Mouse (Mus musculus) megakaryocyte, adult 5-6 weeks (primary cell): ENCODE results near the gene Crybb2. TPM values are rescaled to one million over a fixed set of nuclear protein-coding genes. Genes with fewer than 3 reads are reported as not detected.

ENCODE experiments used
- ATAC-seq: 2 replicates; pipeline ENCODE4 v1.8.0; 2016; ENCODE audit warnings: mild to moderate bottlenecking, inconsistent platforms; ENCODE audit not compliant: poor library complexity, severe bottlenecking
- total RNA-seq, 2 experiments: library from RNA; stranded (forward) in 1 of 2; stranded (reverse) in 1 of 2; fragments of 153-499, 151-499 nt in 1 of 2; fragments of 221-1000, 200-1000 nt in 1 of 2; gene quantifications; 2 replicates each; pipeline versions ENCODE4 v1.2.3 to v1.2.4; 2015 to 2017

Crybb2 gene
- total RNA-seq, 2 experiments from 2014 or later, result not detected

DNA sequence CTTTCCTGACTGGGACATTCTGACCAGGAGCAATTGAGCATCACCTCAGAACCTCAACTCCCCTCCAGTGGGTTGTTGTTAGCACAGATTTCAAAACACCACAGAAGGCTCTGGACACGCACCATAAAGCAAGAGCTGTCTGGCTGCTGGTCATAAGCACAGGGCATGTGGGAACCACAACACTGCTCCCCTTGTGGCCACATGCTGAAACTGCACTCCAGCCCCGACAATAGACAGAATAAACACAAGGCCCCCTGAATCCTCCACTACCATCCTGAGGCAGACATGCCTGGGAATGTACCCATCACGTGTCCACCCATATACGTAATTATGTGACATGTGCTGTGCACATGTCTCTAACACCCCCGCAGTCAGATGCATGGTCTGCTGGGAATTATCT, 21.2 kb upstream of the Crybb2 start:
- ATAC-seq, result peak; percentile 63

DNA sequence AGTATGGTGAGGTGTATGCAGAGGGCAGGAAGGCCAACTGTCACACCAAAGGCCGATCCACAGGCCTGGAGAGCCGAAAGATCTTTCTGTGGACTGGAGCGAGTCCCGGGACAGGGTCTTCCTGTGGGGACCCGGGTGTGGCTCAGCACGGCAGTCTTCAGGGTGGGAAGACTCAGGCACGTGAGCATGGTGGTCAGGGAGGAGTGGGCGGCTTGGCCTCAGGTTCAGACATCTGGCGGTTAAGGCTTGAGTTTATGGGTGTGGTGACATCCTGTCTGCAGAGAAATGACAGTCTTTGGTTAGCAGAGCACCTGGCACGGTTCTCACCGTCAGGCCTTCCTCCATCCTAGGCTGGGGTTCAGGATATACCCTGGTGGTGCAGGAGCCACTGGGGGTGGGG, 20.8 kb upstream of the Crybb2 start:
- ATAC-seq, result 0 out of 2 replicates have a peak, but pooled peaks have one; percentile 15

DNA sequence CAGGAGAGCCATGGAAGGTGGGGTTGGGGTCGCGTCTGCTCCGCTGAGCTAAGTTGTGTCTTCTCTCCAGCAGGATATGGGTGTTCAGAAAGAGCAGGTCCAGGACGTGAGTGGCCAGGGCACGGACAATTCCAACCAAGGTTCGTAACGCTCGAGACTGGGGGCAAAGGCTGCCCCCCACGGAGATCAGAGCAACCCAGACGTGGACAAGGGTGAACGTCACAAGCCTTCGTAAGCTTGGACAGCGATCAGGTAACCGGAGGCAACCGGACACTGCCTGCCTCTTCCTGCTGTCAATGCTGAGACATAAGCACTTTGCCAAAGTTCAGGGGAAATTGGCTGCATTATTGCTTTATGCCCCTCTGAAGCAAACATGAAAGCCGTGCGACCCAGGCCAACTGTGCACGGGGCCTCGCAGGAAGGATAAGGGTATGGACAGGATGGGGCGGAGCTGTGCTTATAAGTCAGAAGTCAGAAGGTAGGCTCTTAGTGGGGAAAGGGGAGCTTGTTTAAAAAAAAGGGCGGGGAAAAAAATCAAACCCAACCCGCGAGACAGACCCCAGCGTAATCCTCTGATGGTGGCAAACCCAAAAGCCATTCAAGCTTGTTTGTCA, 20.3 kb upstream of the Crybb2 start:
- no peak for ATAC-seq

DNA sequence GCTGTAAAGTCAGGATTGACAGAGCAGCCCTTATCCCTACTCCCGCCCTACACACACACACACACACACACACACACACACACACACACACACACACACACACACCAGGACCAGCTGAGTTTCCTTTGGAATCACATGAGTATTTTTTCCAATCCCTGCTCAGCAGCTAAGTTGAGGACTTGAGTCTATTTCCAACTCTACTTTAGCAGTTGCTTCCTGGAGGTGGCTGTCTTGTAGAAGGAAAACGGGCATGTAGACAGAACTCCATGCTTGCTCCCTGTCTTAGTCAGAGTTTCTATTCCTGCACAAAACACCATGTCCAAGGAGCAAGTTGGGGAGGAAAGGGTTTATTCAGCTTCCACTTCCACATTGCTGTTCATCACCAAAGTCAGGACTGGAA, 17.5 kb upstream of the Crybb2 start:
- no peak for ATAC-seq

DNA sequence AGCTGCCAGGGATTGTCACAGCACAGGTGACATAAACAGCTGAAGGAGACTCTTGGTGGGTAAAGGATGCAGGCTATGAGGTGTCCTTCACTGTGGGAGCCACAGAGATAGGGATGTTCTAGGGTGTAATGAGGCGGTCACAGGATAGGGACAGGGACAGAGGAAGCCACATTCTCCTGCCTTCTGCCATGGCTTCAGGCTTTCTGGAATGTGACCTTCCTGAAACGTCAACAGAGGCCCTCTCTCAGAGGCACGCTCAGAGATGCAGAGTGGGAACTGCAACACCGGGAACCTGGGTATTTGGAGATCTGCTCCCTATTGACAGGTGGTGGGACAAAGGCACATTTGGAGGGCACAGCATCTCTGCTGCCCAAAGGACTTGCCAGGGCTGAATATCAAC, 17.1 kb upstream of the Crybb2 start:
- ATAC-seq, result no peak

DNA sequence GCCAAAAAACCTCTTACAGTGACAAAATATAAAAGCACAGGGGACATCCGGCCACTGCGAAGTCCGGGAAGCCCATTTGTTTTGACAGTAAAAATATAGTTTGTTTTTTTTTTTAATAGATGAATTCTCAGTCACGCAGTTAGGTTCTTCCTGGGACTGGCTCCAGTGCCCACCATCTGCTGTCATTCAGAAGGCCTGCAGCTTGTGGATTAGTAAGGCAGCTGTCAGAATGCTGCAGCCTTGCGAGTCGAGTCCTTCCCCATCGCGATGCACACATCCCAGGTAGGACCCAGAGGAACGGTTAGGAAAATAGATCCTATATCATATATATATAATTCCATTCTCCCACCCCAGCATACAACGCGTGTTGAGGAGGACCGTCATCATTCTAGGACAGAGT, 16.5 kb upstream of the Crybb2 start:
- no peak for ATAC-seq

DNA sequence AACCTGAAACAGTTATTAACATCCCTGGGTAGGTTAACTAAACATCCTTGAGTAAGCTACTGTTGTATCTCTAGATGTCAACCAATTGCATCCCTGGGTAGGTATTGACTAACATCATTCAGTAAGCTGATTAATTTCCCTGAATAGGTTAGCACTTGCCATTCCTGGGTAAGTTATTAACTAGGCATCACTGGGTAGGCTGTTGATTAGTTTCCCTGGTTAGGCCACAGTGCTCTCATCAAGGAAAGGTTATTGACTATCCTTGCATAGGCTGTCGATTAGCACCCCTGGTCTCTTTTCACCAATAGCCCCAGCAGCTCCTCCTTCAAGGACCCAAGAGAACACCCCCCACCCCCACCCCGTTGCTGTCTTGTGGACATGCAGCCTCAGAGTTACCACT, 16.0 kb upstream of the Crybb2 start:
- ATAC-seq, result no peak

DNA sequence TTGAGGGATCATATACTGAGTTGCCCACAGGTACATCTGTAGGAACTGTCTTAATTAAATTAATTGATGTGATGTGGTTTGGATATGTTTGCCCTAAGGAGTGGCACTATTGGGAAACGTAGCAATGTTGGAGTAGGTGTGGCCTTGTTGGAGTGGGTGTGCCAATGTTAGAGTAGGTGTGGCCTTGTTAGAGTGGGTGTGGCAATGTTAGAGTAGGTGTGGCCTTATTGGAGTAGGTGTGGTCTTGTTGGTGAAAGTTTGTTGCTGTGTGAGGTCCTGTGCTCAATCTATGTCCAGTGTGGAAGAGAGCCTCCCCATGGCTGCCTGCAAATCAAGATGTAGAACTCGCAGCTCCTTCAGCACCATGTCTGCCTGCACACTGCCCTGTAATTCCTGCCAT, 14.4 kb upstream of the Crybb2 start:
- ATAC-seq, result no peak

DNA sequence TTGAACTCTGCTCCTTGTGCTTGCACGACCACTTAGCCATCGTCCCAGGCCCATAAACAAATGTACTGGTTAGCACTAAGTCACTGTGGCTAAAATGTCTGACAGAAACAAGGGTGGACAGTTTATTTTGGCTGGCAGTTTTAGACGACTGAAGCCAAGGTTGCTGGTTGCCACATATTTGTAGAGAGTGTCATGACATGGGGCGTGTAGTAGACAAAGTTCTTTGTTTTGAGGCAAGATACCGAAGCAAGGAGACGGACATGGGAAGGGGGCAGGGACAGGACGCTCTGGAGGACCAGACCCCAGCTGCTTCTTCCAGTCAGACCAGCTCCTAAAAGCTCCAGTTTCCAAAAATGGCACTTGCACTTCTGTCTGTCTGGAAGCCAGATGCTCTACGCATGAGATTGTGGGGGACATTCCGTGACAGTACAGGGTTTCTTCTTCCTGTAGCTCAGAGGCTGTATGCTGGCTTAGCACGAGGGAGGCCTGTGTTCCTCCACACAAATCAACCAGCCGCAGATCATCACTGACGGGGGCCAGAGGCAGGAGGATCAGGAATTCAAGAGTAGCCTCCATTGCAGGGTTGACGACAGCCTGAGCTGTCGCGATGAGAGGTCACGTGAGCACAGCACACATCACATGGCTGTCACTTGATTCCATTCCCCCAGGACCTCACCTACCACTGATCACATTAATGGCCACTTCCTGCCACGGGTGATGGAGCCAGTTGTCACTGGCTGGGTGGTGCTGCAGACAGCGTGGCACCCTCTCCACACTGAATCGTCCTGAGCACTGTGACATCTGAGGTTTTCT, 12.6 kb upstream of the Crybb2 start:
- no peak for ATAC-seq

DNA sequence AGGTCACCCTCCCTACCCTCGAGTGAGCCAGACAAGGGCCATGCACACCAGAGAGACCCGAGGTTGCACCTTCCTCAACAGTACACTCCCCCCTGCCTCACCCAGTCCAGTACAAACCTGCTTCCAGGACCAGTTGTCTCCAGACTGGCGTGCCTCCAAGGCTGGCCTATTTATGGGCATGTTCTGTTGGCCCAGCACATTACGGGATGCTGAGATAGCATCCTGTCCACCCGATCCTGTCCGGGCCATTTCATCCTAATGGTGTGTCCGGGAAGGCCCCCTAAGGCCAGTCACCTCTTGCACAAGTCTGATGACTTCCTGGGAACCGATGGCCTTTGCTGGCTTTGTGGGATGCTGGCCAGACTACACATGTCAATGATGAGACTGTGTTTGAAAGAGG, 11.5 kb upstream of the Crybb2 start, which contains the start of gene Crybb3:
Crybb3 (minus strand) TSS at position 146 of the 400 bp plus-strand sequence.
- ATAC-seq, result no peak

DNA sequence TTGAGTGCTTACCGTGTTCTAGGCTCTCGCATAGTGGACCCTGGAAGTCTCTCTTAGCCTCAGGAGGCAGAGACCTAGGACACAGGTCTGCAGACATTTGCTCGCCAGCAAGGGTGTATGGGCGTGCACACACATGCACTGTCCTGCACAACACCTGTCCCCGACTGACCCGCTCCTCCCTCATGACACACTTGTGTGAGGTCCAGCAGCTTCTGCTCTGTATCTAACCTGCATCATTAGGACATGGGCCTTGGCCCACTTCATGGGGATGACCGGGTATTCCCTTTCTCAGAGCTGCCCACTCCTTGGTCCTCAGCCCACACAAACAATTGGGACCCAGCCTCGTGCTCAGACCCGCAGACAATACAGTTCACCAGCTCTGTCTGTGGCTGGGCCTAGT, 11.1 kb upstream of the Crybb2 start:
- no peak for ATAC-seq

DNA sequence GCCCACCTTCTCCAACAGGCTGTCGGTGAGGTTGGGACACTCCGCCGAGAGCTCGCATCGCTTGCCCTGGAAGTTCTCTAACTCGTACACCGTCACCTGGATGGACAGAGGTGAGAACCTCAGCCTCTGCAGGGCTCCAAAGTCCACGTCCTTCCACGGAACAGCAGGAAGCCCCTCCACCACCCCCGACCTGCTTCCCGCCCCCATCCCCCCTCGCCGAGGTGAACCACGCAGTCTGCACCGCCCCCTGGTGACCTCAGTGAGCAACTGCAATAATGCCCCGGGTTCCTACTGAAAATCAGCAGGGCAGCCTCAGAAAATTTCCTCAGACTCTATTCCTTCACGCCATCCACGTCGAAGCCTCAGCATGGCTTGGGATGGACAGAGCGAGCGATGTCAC, 9.9 kb upstream of the Crybb2 start:
- 0 out of 2 replicates have a peak, but pooled peaks have one; percentile 30 for ATAC-seq

DNA sequence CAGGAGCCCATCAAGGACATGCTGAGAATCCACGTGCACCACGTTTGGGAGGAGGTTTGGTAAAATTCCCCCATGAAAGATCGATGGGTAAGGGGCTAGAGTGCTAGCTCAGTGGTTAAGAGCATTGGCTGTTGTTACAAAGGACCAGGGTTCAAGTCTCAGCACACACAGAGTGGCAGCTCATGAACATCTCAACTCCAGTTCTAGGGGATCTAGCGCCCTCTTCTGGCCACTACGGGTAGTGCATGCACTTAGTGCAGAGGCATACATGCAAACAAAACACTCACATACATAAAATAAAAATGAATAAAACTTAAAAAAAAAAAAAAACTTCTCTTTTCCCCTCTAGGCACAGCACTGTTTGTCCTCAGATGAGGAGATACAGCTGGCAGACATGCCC, 8.8 kb upstream of the Crybb2 start:
- ATAC-seq, result no peak

DNA sequence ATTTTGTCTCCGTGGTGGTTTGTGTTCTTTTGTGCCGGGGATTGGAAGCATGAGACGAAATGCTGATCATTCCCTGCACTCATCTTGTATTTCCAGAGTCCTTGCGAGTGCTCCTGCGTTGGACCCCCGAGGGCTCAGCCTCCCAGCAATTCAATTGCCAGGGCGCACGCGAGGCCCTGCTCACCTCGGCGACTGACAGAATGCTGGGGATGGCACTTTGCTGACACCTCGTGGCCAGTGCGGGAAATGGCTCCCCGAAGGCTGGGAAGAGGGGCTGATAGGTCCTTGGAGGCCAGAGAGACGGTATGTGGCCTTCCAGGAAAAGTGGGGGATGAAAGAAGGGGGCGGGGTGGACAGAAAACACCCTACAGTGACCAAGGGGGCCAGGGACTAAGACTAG, 15.6 kb downstream of the Crybb2 start:
- ATAC-seq, result peak; percentile 92

DNA sequence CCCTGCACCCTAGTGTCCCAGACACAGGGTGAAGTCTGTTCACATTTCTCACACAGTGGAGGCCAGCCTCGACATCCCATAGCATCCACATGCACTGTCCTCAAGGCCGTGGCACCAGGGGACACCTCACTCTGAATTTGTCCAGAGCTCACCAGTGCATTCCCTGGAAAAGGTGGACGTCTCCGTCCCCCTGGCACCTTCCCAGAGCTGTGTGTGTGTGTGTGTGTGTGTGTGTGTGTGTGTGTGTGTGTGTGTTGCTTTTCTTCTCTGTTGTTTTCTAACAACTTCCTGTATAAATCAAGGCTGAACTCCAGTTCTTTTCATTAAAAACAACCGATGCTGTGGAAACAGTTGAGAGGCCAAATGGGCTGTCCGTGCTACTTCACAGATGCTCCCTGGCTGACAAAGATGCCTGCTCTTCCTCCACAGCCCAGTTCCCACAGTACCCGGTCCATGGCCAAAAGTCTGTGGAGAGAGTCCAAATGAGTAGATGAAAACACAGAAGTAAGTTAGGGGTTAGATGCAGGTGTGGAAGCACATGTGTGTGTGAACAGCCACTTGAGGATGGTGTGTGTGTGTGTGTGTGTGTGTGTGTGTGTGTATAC, 19.2 kb downstream of the Crybb2 start:
- no peak for ATAC-seq

DNA sequence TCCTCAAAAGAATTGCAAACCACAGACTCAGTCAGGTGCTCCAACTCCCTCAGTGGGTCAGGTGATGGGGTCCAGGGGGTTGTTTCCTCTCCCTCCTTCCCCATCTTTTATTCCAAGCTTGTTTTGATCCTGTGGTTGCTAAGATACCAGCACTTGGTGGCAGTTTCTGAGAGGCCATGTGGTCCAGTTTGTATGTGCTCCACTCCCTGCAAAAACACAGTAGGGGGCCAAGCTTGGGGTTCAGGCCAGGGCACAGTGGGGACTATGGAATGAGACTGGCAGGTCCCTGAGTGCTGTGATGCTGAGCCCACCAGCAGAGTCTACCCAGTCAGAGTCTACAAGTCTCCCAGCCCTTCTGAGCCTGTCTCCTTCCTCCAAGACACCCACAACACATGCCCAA, 20.0 kb downstream of the Crybb2 start:
- no peak for ATAC-seq

DNA sequence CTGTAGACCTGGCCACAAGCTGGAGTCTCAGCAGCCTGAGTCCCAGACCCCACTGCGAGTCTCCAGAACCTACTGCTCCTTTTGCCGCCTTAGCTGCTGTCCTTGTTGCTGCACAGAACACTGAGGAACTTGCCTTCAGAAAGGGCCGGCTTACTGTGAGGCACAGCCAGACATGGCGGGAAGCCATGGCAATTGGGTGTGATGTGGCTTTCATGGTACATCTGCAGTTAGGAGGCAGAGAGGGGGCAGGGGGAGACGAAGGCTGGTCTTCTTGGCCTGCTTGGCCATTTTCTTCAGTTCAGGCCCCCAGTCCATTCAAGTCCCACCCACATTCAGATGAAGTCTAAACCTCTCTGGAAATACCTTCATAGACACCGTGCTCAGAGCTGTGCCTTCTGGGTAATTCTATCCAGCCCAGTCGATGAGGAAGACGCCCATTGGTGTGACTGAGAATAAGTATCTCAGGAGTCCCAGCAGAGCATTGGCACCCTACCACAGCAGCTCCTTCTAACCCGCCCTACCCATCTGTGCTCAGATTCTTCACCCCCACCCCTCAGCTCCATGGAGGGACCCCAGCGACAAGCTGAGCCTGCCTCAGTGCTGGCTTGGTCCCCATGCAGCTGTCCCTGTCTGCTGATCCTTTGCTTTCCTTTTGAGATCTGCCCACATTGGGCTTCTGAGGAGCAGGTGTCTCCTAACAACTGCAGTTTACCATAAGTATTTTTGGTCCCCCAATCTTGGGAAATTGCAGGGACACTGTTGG, 24.2 kb downstream of the Crybb2 start:
- no peak for ATAC-seq

DNA sequence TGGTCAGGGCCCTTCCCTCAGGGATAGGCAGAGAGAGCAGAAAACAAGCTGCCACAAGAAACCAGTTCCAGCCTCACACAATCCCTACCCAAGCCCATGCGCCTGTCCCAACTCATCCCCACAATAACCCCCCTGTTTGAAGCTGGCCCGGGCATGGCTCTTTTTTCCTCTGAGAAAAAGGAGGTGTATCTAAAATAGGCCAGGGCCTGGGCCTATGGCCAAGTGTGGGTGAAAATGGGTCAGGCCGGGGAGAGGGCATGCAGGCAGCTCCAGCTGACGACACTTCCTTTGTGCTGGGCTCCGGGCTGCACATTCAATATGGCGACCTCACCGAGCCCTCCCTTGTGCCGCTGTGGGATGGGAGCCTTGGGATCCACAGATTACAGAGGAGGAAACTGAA, 26.4 kb downstream of the Crybb2 start:
- ATAC-seq, result no peak

DNA sequence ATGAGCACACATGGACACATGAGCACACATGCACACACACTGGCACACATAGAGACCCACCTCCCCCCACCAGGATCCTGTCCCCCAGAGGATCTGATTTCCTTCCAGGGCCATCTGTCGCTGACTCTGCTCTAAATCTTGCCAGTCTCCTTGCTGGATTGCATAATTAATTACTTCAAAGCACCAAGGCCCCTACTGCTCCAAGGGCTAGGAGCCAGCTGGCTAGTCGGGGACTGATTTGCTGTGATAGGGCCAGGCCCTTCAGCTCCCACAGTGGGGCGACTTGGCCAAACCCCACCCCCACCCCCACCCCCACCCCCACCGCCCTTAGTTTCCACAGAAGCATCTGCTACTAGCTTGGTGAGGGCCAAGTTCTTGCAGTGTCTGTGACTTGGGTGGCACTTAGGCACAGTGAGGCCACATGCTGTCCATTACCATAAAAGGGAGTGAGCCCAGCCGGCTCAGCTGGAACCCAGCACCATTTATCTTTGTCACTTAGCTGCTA, 28.3 kb downstream of the Crybb2 start:
- no peak for ATAC-seq

DNA sequence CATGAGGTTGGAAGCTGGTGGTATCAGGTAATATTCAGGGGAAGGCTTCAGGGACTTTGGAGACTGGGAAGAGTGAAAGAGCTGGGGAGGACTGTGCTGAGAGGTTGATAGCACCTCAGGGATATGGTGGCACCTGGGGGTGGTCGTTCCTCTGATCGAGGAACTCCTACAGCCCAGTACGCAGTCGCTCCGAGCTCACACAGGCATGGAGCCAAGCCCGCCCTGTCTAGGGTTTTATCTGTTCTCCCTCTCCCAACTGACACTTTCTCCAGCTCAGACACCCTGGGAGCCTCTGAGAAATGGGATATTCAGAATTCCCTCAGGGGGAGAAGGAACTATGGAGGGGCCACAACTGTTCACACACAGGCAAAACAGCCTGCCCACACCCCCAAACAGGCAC, 29.1 kb downstream of the Crybb2 start:
- ATAC-seq, result no peak

DNA sequence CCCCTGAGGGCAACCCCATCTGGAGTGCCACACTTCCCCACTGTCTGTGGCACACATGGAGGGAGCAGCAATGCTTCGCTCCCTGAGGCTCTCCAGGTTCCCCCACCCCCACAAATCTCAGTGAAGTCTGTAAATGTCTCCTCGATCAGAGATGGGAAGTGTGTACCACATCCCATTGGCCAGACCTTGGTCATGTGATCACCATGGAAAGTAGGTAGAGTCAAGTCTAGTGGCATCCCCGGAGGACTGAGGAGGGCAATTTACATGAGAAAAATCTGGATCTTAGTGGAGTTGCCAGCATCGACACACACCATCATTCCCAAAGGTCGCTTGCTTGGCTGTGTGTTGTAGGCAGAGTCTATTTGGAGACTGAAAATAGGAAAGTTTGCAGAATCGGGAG, 31.3 kb downstream of the Crybb2 start:
- ATAC-seq, result no peak
